In the genomic region with DNA sequence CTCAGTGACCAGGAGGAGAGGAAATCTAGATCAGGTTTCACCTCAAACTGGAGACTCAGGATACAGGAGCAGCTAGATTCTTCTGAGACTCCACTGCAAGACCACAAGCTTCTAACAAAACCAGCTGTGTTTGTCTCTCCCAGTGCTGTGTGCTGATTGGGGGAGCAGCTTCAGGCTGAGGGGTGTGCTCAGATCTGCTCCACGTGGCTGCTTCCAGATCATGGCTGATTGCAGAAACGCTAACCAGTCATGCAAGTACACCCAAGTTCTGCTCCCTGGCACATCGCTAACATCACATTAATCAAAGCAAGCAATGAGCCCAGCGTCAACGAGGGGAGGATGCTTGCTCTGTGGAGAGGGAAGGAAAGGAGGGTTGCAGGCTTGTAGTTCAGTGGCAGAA, we compare ENCODE assay signal across 10 mouse cellular contexts.
DNase-seq lines count a peak whose midpoint lies in the region; ATAC-seq lines count a peak whose summit lies in the region.
"Had no signal": no experiment of that assay in that cellular context is flagged by ENCODE, and none has a peak within 500 bp of the region (broad histone marks: within the 10 kb centered on the region; RNA-seq: fewer than 3 reads in every experiment).

No protein-coding gene starts in this region.

- DNase-seq in forelimb bud, embryonic 11.5 days (ENCODE audit: low read depth, low spot score), result peak; percentile 75
- peak; percentile 9 to 31 for DNase-seq in thymus, postnatal 10 days (ENCODE audit: low spot score in 2 of 2)
- DNase-seq in layer of hippocampus, adult 18-20 months (ENCODE audit: low spot score in 2 of 2), result no peak
- no peak for DNase-seq in layer of hippocampus, postnatal 10 days (ENCODE audit: low spot score in 2 of 2)
- DNase-seq: gastrocnemius, postnatal 25 days; layer of hippocampus, adult 9-11 months had no signal

- peaks cover 19% of the 10 kb centered on the region for H3K4me1 ChIP-seq in hindbrain, embryonic 12.5 days
- H3K4me1 ChIP-seq in hindbrain, embryonic 13.5 days (replicated peaks), result peaks cover 19% of the 10 kb centered on the region
- H3K4me1 ChIP-seq in megakaryocyte, embryonic 14.5 days, result peaks cover 4% of the 10 kb centered on the region; the same call in 1 of the 2 replicates

- H3K9me3 ChIP-seq in hindbrain, embryonic 12.5 days (replicated peaks), result no peaks in the 10 kb centered on the region
- H3K9me3 ChIP-seq in hindbrain, embryonic 13.5 days, result no peaks in the 10 kb centered on the region
- no peaks in the 10 kb centered on the region for H3K9me3 ChIP-seq in megakaryocyte, embryonic 14.5 days

- ATAC-seq in hindbrain, embryonic 12.5 days (ENCODE audit: low FRiP score), result peak; percentile 38; the same call in 1 of the 2 replicates
- no peak for ATAC-seq in hindbrain, embryonic 13.5 days (ENCODE audit: low FRiP score)
- ATAC-seq in megakaryocyte, adult 5-6 weeks (ENCODE audit: poor library complexity, severe bottlenecking), result no peak

- 20% methylated on average over 5 of the region's 5 CpGs for WGBS in hindbrain, embryonic 12.5 days
- WGBS in hindbrain, embryonic 13.5 days, result 17% methylated on average over 5 of the region's 5 CpGs

- peak overlapping the region; percentile 52; the same call in 1 of the 2 replicates for H3K27ac ChIP-seq in hindbrain, embryonic 12.5 days
- H3K27ac ChIP-seq in hindbrain, embryonic 13.5 days, result no peak overlapping the region

- no peak overlapping the region for H3K4me2 ChIP-seq in hindbrain, embryonic 12.5 days (replicated peaks)
- no peak overlapping the region for H3K4me2 ChIP-seq in hindbrain, embryonic 13.5 days

- H3K36me3 ChIP-seq in hindbrain, embryonic 12.5 days, result no peaks in the 10 kb centered on the region
- H3K36me3 ChIP-seq in hindbrain, embryonic 13.5 days, result no peaks in the 10 kb centered on the region
- H3K36me3 ChIP-seq in megakaryocyte, embryonic 14.5 days (replicated peaks; ENCODE audit: low read length), result no peaks in the 10 kb centered on the region

- H3K4me3 ChIP-seq in hindbrain, embryonic 12.5 days, result no peak overlapping the region
- H3K4me3 ChIP-seq in hindbrain, embryonic 13.5 days, result no peak overlapping the region
- peak overlapping the region; percentile 44 for H3K4me3 ChIP-seq in megakaryocyte, embryonic 14.5 days (replicated peaks)

- H3K27me3 ChIP-seq in hindbrain, embryonic 12.5 days, result peaks cover 33% of the 10 kb centered on the region
- peaks cover 40% of the 10 kb centered on the region for H3K27me3 ChIP-seq in hindbrain, embryonic 13.5 days
- H3K27me3 ChIP-seq in megakaryocyte, embryonic 14.5 days (replicated peaks), result peaks cover 4% of the 10 kb centered on the region

- no peak overlapping the region for H3K9ac ChIP-seq in hindbrain, embryonic 12.5 days
- no peak overlapping the region for H3K9ac ChIP-seq in hindbrain, embryonic 13.5 days

Comparison
In these comparisons a context has a peak if more than half of its experiments do, and no peak if none do; other contexts are left out.
1. DNase-seq: peak in forelimb bud, embryonic 11.5 days (single experiment) and thymus, postnatal 10 days (2 of 2); none in layer of hippocampus, adult 18-20 months (0 of 2) and layer of hippocampus, postnatal 10 days (0 of 2).